Mouse (Mus musculus) cortical plate, adult 2 months (tissue): ENCODE data around the gene Aknad1.

Source experiments
- CTCF ChIP-seq: fragments of 200-500 bp; IDR thresholded peaks from 2 replicates; pipeline ENCODE4 v1.5.1; 2011; ENCODE audit warnings: mild to moderate bottlenecking, control low read depth, low read length; ENCODE audit not compliant: insufficient read depth; ENCODE audit errors: extremely low read depth
- POLR2A ChIP-seq: fragments of 200-500 bp; IDR thresholded peaks from 2 replicates; pipeline ENCODE4 v1.6.1; 2011; ENCODE audit warnings: mild to moderate bottlenecking, low read length, control low read depth; ENCODE audit not compliant: insufficient read depth; ENCODE audit errors: extremely low read depth

DNA sequence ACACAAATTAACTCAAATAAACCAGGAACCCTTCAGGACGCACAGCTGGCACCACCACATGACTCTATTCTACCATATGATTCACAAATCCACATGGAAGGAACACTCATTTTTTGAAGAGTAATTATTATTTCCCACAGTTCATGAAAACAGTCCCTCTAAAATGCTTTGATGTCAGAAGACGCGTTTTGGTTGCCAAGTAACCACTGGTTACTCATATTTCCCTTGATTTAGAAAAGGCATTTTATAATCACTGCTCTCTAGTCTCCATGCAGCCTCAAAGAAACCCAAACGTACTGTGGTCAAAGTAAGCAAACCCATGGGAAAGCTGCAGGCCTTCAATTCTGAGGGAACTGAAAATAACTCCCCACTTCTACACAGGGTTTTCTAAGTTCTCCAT, 49.5 kb upstream of the Aknad1 start:
- no peak for TF ChIP-seq POLR2A
- no peak for TF ChIP-seq CTCF
